Mouse (Mus musculus): ENCODE data around the gene Agbl2. TPM values are rescaled to one million over a fixed set of nuclear protein-coding genes. Genes with fewer than 3 reads are reported as not detected.
"Not testable (repeated sequence)": the region's sequence is repeated elsewhere in the genome, so short reads cannot be mapped to it uniquely, and the experiment has no call there.

Gene Agbl2
- polyA plus RNA-seq, 1 experiment from 2014 or later, result 0.26 TPM

GRCm38 (mm10) chr2:90815266-90815665, 32.7 kb downstream of the Agbl2 start:
- no peak for DNase-seq (ENCODE audit: low spot score)

- DNase-seq (ENCODE audit: low spot score), result no peak
Observed at GRCm38 (mm10) chr2:90816144-90816543, 33.6 kb downstream of the Agbl2 start.

- no peak for DNase-seq (ENCODE audit: low spot score)
Observed at GRCm38 (mm10) chr2:90818710-90819109, 36.2 kb downstream of the Agbl2 start.

GRCm38 (mm10) chr2:90820894-90821293, 38.4 kb downstream of the Agbl2 start:
- DNase-seq (ENCODE audit: low spot score), result no peak

- DNase-seq (ENCODE audit: low spot score), result no peak
Observed at GRCm38 (mm10) chr2:90822978-90823377, 40.5 kb downstream of the Agbl2 start.

GRCm38 (mm10) chr2:90823781-90824180, 41.3 kb downstream of the Agbl2 start:
- DNase-seq (ENCODE audit: low spot score), result no peak

GRCm38 (mm10) chr2:90824528-90824927, 42.0 kb downstream of the Agbl2 start:
- DNase-seq (ENCODE audit: low spot score), result not testable (repeated sequence)

- no peak for DNase-seq (ENCODE audit: low spot score)
Observed at GRCm38 (mm10) chr2:90825515-90826172, 43.1 kb downstream of the Agbl2 start.

GRCm38 (mm10) chr2:90828739-90829138, 46.2 kb downstream of the Agbl2 start:
- DNase-seq (ENCODE audit: low spot score), result no peak

GRCm38 (mm10) chr2:90833502-90833901, 51.0 kb downstream of the Agbl2 start:
- DNase-seq (ENCODE audit: low spot score), result no peak

GRCm38 (mm10) chr2:90838621-90839020, 56.1 kb downstream of the Agbl2 start:
- no peak for DNase-seq (ENCODE audit: low spot score)

- no peak for DNase-seq (ENCODE audit: low spot score)
Observed at GRCm38 (mm10) chr2:90843666-90844065, 61.1 kb downstream of the Agbl2 start.

- DNase-seq (ENCODE audit: low spot score), result no peak
Observed at GRCm38 (mm10) chr2:90844262-90844661, 61.7 kb downstream of the Agbl2 start.

- no peak for DNase-seq (ENCODE audit: low spot score)
Observed at GRCm38 (mm10) chr2:90845234-90845633, 62.7 kb downstream of the Agbl2 start.

- no peak for DNase-seq (ENCODE audit: low spot score)
Observed at GRCm38 (mm10) chr2:90846171-90846570, 63.6 kb downstream of the Agbl2 start.

GRCm38 (mm10) chr2:90846597-90846954, 64.0 kb downstream of the Agbl2 start:
- DNase-seq (ENCODE audit: low spot score), result no peak

GRCm38 (mm10) chr2:90846955-90847680, 64.6 kb downstream of the Agbl2 start, which contains the start of gene Mtch2:
Gene Mtch2, plus strand, starts transcription at chr2:90847155.
- peak; percentile 95 for DNase-seq (ENCODE audit: low spot score)

GRCm38 (mm10) chr2:90847681-90848050, 65.1 kb downstream of the Agbl2 start:
- DNase-seq (ENCODE audit: low spot score), result no peak

- no peak for DNase-seq (ENCODE audit: low spot score)
Observed at GRCm38 (mm10) chr2:90848331-90848730, 65.8 kb downstream of the Agbl2 start.

- no peak for DNase-seq (ENCODE audit: low spot score)
Observed at GRCm38 (mm10) chr2:90850401-90850800, 67.9 kb downstream of the Agbl2 start.

GRCm38 (mm10) chr2:90861486-90861885, 79.0 kb downstream of the Agbl2 start:
- no peak for DNase-seq (ENCODE audit: low spot score)

- DNase-seq (ENCODE audit: low spot score), result no peak
Observed at GRCm38 (mm10) chr2:90864184-90864583, 81.7 kb downstream of the Agbl2 start.

GRCm38 (mm10) chr2:90866524-90866923, 84.0 kb downstream of the Agbl2 start:
- DNase-seq (ENCODE audit: low spot score), result peak; percentile 71
